Mouse (Mus musculus) lung, embryonic 14.5 days (tissue): ENCODE data around the gene Caap1. TPM values are rescaled to one million over a fixed set of nuclear protein-coding genes. Genes with fewer than 3 reads are reported as not detected.

Experiments
- ATAC-seq: fragments of 200-750 bp; cut with Nextera tagmentation; 2 replicates; pipeline ENCODE4 v1.8.0; 2017; ENCODE audit warnings: mild to moderate bottlenecking, moderate TSS enrichment, moderate library complexity; ENCODE audit not compliant: insufficient read depth
- DNase-seq: peaks from one replicate; pipeline ENCODE4 v3.0.0-alpha.2; 2015
- H3K27ac ChIP-seq: fragments of 300-500 bp; sonication (generic); 2 replicates; pipeline ENCODE4 v1.5.1; 2014; ENCODE audit warnings: low read depth, mild to moderate bottlenecking, moderate library complexity
- H3K27me3 ChIP-seq: fragments of 300-500 bp; sonication (generic); 2 replicates; pipeline ENCODE4 v1.6.1; 2014; ENCODE audit warnings: low read length, control low read depth; ENCODE audit not compliant: insufficient read depth
- H3K36me3 ChIP-seq: fragments of 300-500 bp; sonication (generic); 2 replicates; pipeline ENCODE4 v1.6.1; 2014; ENCODE audit warnings: control low read depth; ENCODE audit not compliant: insufficient read depth
- H3K4me1 ChIP-seq: fragments of 300-500 bp; sonication (generic); 2 replicates; pipeline ENCODE4 v1.6.1; 2014; ENCODE audit warnings: antibody characterized with exemption, control low read depth; ENCODE audit not compliant: insufficient read depth
- H3K4me2 ChIP-seq: fragments of 300-500 bp; sonication (generic); 2 replicates; pipeline ENCODE4 v1.6.1; 2014; ENCODE audit warnings: mild to moderate bottlenecking
- H3K4me3 ChIP-seq: fragments of 300-500 bp; sonication (generic); 2 replicates; pipeline ENCODE4 v1.5.1; 2014; ENCODE audit warnings: low read depth, low read length
- H3K9ac ChIP-seq: fragments of 300-500 bp; sonication (generic); 2 replicates; pipeline ENCODE4 v1.6.1; 2014
- H3K9me3 ChIP-seq: fragments of 300-500 bp; sonication (generic); 2 replicates; pipeline ENCODE4 v1.6.1; 2016; ENCODE audit warnings: low read depth, low read length, control low read depth
- CTCF ChIP-seq: IDR thresholded peaks from 2 replicates; pipeline ENCODE4 v1.5.1; 2016; ENCODE audit warnings: antibody characterized with exemption, low read depth
- WGBS: fragments of 180-500 bp; shearing (Covaris S2); extraction: QIAGEN DNeasy Blood & Tissue Kit; methylation state at CpG from one replicate; pipeline ENCODE4 v1.1.7; 2014; 5-methylcytosine and 5-hydroxymethylcytosine counted together
- polyA plus RNA-seq: library from polyadenylated mRNA; unstranded; fragments of >200 nt; fragmentation: Nextera tagmentation; extraction: Ambion mirVana; gene quantifications from 2 replicates; pipeline ENCODE4 v1.2.1, GENCODE M21; 2014

The Caap1 gene
- polyA plus RNA-seq, 1 experiment from 2014 or later: 22.2 TPM

DNA sequence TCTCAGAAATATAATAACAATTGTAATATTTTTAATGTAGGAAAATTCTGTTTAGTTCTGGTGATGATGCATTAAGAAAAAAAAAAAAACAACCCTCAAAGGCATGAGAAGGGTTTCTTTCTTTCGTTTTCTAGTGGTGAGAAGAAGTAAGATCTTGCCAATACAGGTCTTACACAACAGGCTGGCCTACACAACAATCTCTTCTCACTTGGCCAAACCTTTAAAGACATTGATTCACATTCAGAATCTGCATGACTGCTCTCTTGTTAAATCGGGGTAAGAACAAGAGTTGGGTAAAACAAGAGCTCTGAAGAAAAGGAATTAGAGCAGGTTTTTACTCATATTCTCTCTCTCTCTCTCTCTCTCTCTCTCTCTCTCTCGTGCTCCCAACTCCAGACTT, 41.2 kb downstream of the Caap1 start:
- 89% methylated on average over 3 of the region's 3 CpGs for WGBS
- no peaks in the 10 kb centered on the region for H3K27me3 ChIP-seq
- no peak for ATAC-seq

GRCm38 (mm10) chr4:94476749-94477399, 79.7 kb downstream of the Caap1 start:
- H3K4me3 ChIP-seq: no peak overlapping the region
- no peak overlapping the region for H3K27ac ChIP-seq
- DNase-seq (peak; percentile 3), ATAC-seq (0 out of 2 replicates have a peak, but pooled peaks have one; percentile 17)
- H3K9me3 ChIP-seq: no peaks in the 10 kb centered on the region
- no peak overlapping the region for H3K9ac ChIP-seq
- 75% methylated on average over 18 of the region's 18 CpGs for WGBS
- H3K27me3 ChIP-seq: no peaks in the 10 kb centered on the region
- no peaks in the 10 kb centered on the region for H3K36me3 ChIP-seq
- no peak overlapping the region for H3K4me2 ChIP-seq
- H3K4me1 ChIP-seq: no peaks in the 10 kb centered on the region
- TF ChIP-seq CTCF: no peak

More for the DNA sequence above, 41.2 kb downstream of the Caap1 start:
- no peak overlapping the region for H3K4me2 ChIP-seq
- no peak overlapping the region for H3K4me3 ChIP-seq
- no peaks in the 10 kb centered on the region for H3K9me3 ChIP-seq
- H3K9ac ChIP-seq: no peak overlapping the region
- no peaks in the 10 kb centered on the region for H3K4me1 ChIP-seq
- DNase-seq: no peak
- no peak for TF ChIP-seq CTCF
- no peak overlapping the region for H3K27ac ChIP-seq
- H3K36me3 ChIP-seq: peaks cover 12% of the 10 kb centered on the region; the same call in 1 of the 2 replicates

GRCm38 (mm10) chr4:94473286-94473685, 83.3 kb downstream of the Caap1 start:
- Histone ChIP-seq H3K4me2 (no peak overlapping the region), H3K27me3 (no peaks in the 10 kb centered on the region), H3K4me3 (no peak overlapping the region), H3K27ac (no peak overlapping the region), H3K9ac (no peak overlapping the region), H3K36me3 (no peaks in the 10 kb centered on the region), H3K4me1 (no peaks in the 10 kb centered on the region), H3K9me3 (no peaks in the 10 kb centered on the region)
- no peak for TF ChIP-seq CTCF
- ATAC-seq (no peak), DNase-seq (no peak)
- WGBS: 100% methylated on average over 1 of the region's 1 CpGs

- Histone ChIP-seq H3K4me1 (no peaks in the 10 kb centered on the region), H3K4me2 (no peak overlapping the region), H3K9ac (no peak overlapping the region), H3K9me3 (no peaks in the 10 kb centered on the region), H3K4me3 (no peak overlapping the region), H3K27me3 (no peaks in the 10 kb centered on the region), H3K27ac (no peak overlapping the region), H3K36me3 (no peaks in the 10 kb centered on the region)
- WGBS: 77% methylated on average over 2 of the region's 2 CpGs
- DNase-seq: no peak
- no peak for ATAC-seq
- no peak for TF ChIP-seq CTCF
Observed at GRCm38 (mm10) chr4:94459424-94459823, 97.2 kb downstream of the Caap1 start.

DNA sequence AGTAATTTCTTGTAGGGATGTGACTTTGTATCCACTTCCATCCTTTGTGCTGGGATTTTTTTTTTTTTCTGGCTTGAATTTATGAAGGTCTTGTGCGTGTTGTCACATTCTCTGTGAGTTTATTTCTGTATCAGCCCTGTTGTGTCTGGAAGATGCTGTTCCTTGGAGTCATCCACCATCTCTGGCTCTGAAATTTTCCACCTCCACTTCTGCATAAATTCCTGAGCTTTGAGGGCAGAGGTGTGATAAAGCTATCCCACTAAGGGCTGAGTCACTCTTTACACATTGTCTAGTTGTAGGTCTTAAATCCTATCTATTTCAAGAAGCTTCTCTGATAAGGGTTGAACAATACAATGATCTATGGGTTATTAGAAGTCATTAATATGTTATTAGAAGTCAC, 101.7 kb downstream of the Caap1 start:
- no peak overlapping the region for H3K4me3 ChIP-seq
- H3K4me2 ChIP-seq: no peak overlapping the region
- no peak for TF ChIP-seq CTCF
- H3K4me1 ChIP-seq: no peaks in the 10 kb centered on the region
- no peaks in the 10 kb centered on the region for H3K27me3 ChIP-seq
- no peak for ATAC-seq
- WGBS: 90% methylated on average over 1 of the region's 1 CpGs
- H3K9me3 ChIP-seq: no peaks in the 10 kb centered on the region
- DNase-seq: no peak
- no peak overlapping the region for H3K9ac ChIP-seq
- no peaks in the 10 kb centered on the region for H3K36me3 ChIP-seq
- no peak overlapping the region for H3K27ac ChIP-seq

Other genes with a start within 250 kb of the Caap1 start
- gene Gm10306, start 250 bp downstream of the Caap1 start, polyA plus RNA-seq: not detected in 2 replicates
- 78.3 and 80.9 TPM in 2 replicates for gene Plaa, start 46.4 kb upstream of the Caap1 start, polyA plus RNA-seq
- 33.1 and 34.1 TPM in 2 replicates for gene Ift74, start 57.7 kb upstream of the Caap1 start, polyA plus RNA-seq
- 0.64 and 0.85 TPM in 2 replicates for gene Lrrc19, start 93.3 kb upstream of the Caap1 start, polyA plus RNA-seq
- 40.5 and 42.4 TPM in 2 replicates for gene Tek, start 182.5 kb upstream of the Caap1 start, polyA plus RNA-seq